Mouse (Mus musculus) cerebellum, adult 9-10 months (tissue): ENCODE measurements around the gene Gm43064.

Source experiments
- DNase-seq: peaks from one replicate; pipeline ENCODE4 v3.0.0; 2022

Gene Gm43064

GRCm38 (mm10) chr3:103857036-103857805 lies 47.8 kb downstream of the Gm43064 start:
- DNase-seq: peak; percentile 76

DNA sequence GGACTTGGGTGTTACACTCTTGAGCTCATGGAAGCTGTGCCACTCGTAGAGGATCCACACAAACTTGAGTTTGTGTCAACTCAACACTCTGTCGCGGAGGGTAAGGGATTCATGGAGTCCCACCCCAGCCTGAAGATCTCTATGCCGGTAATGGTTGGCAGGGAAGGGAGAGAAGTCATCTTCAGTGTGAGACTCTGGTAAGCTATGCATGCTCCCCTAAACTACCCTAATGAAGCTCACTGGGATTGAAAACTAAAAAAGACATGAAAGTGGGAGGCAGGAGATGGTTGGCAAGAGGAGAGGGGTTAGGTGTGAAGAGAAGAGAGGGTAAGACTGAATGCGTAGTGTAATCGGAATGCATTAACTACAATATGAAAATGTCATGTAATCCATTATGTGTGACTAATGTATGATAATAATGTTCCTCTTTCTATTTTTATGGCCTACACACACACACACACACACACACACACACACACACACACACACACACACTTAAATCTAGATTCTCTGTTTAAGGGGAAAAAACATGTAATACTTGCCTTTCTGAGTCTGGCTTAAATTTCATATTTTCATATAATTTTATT lies 48.7 kb downstream of the Gm43064 start:
- DNase-seq: no peak

GRCm38 (mm10) chr3:103858881-103859801 lies 49.8 kb downstream of the Gm43064 start, which contains the start of gene Ptpn22:
Gene Ptpn22 (plus strand): TSS chr3:103859795.
- DNase-seq: no peak

DNA sequence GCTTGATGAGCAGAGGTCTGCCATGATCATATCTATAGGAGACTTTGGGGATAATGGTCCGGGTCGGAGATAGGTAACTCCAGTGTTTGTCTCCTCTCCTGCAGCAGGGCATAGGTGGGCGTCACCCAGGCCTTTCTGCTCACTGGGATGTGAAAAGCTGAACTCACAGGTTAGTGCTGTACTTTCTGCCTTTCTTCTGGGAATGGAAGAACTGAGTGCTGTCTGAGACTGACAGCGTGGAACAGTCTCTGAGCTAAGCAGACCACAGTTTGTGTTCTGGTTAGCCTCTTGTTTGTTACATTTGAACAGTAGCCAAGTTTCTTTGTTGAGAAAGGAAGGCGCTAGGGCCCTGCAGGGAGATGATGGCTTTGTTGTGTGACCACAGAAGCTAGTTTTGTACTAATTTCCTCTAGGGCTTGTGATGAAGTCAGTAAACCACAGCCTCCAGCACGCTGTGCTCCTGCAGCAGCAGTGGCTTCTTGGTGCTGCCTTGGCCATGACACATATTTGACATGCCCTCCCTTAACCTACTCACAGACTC lies 50.5 kb downstream of the Gm43064 start:
- DNase-seq: no peak

GRCm38 (mm10) chr3:103862721-103863220 lies 53.4 kb downstream of the Gm43064 start:
- DNase-seq: no peak

DNA sequence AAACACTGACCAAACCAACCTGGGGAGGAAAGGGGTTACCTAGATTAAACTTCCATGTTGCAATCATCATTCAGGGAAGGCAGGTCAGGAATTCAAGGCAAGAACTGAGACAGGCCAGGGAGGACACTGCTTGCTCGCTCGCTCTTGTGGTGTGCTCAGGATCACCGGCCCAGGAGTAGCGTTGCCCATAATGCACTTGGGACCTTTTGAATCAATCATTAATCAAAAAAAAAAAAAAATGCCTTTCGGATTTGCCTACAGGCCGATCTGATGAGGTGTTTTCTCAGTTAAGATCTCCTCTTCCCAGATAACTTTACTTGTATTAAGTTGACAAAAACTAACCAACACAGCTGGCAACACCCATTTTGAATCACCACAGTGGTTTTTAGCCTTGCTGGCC lies 54.8 kb downstream of the Gm43064 start:
- DNase-seq: no peak

DNA sequence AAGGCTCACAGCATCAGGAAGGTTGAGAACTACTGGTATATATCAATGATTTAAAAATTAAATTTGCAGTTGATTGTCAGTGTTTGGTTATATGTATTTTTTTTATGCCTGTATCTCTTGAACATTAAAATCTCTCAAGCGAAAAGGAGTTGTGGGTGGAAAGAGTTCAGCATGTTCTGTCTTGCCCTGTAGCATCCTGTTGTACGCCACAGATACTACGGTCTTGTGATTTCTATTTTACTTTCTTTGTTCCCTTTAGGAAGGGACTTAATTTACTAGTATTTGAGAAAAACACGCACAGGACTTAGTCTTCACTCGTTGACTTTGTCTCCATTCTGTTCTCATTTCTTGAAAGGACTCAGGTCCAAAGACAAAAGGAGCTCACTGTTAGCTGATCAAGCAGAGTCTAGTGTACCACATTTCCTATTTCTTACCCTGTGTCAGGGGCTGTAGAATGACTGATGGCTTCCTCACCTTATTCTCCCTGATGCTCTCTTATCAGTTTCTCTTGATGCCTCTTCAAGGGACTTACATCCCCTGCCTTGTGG lies 58.1 kb downstream of the Gm43064 start:
- no peak for DNase-seq

GRCm38 (mm10) chr3:103868008-103868407 lies 58.6 kb downstream of the Gm43064 start:
- DNase-seq: no peak

- DNase-seq: no peak
Measured at GRCm38 (mm10) chr3:103872663-103873098, 63.3 kb downstream of the Gm43064 start.

DNA sequence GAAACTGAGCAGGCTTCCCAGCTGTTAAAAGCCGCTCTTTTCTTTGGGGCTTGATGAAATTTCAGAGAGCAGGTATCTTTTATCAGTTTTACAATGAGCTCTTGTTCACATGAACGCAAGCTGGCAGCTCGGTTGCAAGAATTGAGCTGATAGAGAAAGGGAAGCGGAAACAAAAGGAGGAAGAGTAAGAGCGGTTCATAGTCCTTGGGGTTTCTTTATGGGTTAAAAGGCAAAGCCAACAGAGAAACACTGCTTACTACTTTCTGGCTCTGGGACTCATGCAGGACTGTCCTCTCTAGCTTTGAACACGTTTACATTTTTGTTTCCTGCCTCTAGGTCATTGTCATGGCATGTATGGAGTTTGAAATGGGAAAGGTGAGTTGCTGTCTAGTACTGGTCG lies 65.0 kb downstream of the Gm43064 start:
- DNase-seq: no peak

GRCm38 (mm10) chr3:103885946-103886345 lies 76.6 kb downstream of the Gm43064 start:
- no peak for DNase-seq

- peak; percentile 81 for DNase-seq
Measured at GRCm38 (mm10) chr3:103887581-103887980, 78.2 kb downstream of the Gm43064 start.
